Mouse (Mus musculus) hindbrain, embryonic 10.5 days (tissue): ENCODE measurements around the gene Zfp385a. TPM values are rescaled to one million over a fixed set of nuclear protein-coding genes. Genes with fewer than 3 reads are reported as not detected.
A peak's percentile ranks its signal among the peaks of the same experiment; 100 is the strongest.

Source experiments
- DNase-seq: peaks from one replicate; pipeline ENCODE4 v3.0.0-alpha.2; 2017; ENCODE audit warnings: low spot score
- H3K27ac ChIP-seq: fragments of 300-500 bp; sonication (generic); 2 replicates; pipeline ENCODE4 v1.5.1; 2016; ENCODE audit warnings: mild to moderate bottlenecking, moderate library complexity
- H3K27me3 ChIP-seq: fragments of 300-500 bp; sonication (generic); 2 replicates; pipeline ENCODE4 v1.6.1; 2016; ENCODE audit warnings: mild to moderate bottlenecking; ENCODE audit not compliant: poor library complexity, insufficient read depth, severe bottlenecking
- H3K36me3 ChIP-seq: fragments of 300-500 bp; sonication (generic); 2 replicates; pipeline ENCODE4 v1.6.1; 2016; ENCODE audit warnings: mild to moderate bottlenecking, moderate library complexity
- H3K4me1 ChIP-seq: fragments of 300-500 bp; sonication (generic); replicated peaks from 2 replicates; pipeline ENCODE4 v1.6.1; 2016; ENCODE audit warnings: mild to moderate bottlenecking
- H3K4me3 ChIP-seq: fragments of 300-500 bp; sonication (generic); 2 replicates; pipeline ENCODE4 v1.5.1; 2016; ENCODE audit warnings: mild to moderate bottlenecking, moderate library complexity
- H3K9me3 ChIP-seq: fragments of 300-500 bp; sonication (generic); 2 replicates; pipeline ENCODE4 v1.6.1; 2016; ENCODE audit warnings: mild to moderate bottlenecking, moderate library complexity
- WGBS: fragments of 180-500 bp; shearing (Covaris S2); methylation state at CpG from one replicate; pipeline ENCODE4 v1.1.7; 2016; 5-methylcytosine and 5-hydroxymethylcytosine counted together
- polyA plus RNA-seq: library from polyadenylated mRNA; unstranded; fragments of >200 nt; fragmentation: Nextera tagmentation; extraction: Ambion mirVana; gene quantifications from 2 replicates; pipeline ENCODE4 v1.2.1, GENCODE M21; 2016

Zfp385a gene
- polyA plus RNA-seq, 1 experiment from 2014 or later, result 26.3 TPM

- peaks cover 18% of the 10 kb centered on the region for H3K4me1 ChIP-seq
- H3K9me3 ChIP-seq, result no peaks in the 10 kb centered on the region
- H3K27me3 ChIP-seq, result peaks cover 6% of the 10 kb centered on the region; the same call in 1 of the 2 replicates
- WGBS, result 42% methylated on average over 2 of the region's 2 CpGs
- no peak overlapping the region for H3K27ac ChIP-seq
- DNase-seq, result no peak
- no peaks in the 10 kb centered on the region for H3K36me3 ChIP-seq
- no peak overlapping the region for H3K4me3 ChIP-seq
These were observed 31.3 kb upstream of the Zfp385a start for GRCm38 (mm10) chr15:103371208-103371607.

- Histone ChIP-seq H3K36me3 (no peaks in the 10 kb centered on the region), H3K4me3 (no peak overlapping the region), H3K27ac (no peak overlapping the region), H3K9me3 (no peaks in the 10 kb centered on the region), H3K27me3 (peaks cover 6% of the 10 kb centered on the region; the same call in 1 of the 2 replicates), H3K4me1 (peaks cover 26% of the 10 kb centered on the region)
- DNase-seq, result no peak
- WGBS, result 55% methylated on average over 4 of the region's 4 CpGs
These were observed 30.6 kb upstream of the Zfp385a start for GRCm38 (mm10) chr15:103370462-103370861.

- Histone ChIP-seq H3K27me3 (peaks cover 6% of the 10 kb centered on the region; the same call in 1 of the 2 replicates), H3K4me1 (peaks cover 39% of the 10 kb centered on the region), H3K4me3 (no peak overlapping the region), H3K9me3 (no peaks in the 10 kb centered on the region), H3K27ac (no peak overlapping the region), H3K36me3 (no peaks in the 10 kb centered on the region)
- 65% methylated on average over 1 of the region's 1 CpGs for WGBS
- DNase-seq, result no peak
These were observed 29.2 kb upstream of the Zfp385a start for GRCm38 (mm10) chr15:103369123-103369522.

GRCm38 (mm10) chr15:103368179-103368940 lies 28.5 kb upstream of the Zfp385a start:
- Histone ChIP-seq H3K27me3 (peaks cover 6% of the 10 kb centered on the region; the same call in 1 of the 2 replicates), H3K4me1 (peaks cover 42% of the 10 kb centered on the region), H3K36me3 (no peaks in the 10 kb centered on the region), H3K27ac (no peak overlapping the region), H3K9me3 (no peaks in the 10 kb centered on the region), H3K4me3 (no peak overlapping the region)
- DNase-seq, result no peak
- 80% methylated on average over 4 of the region's 4 CpGs for WGBS

- Histone ChIP-seq H3K4me1 (peaks cover 42% of the 10 kb centered on the region), H3K27me3 (peaks cover 6% of the 10 kb centered on the region; the same call in 1 of the 2 replicates), H3K36me3 (no peaks in the 10 kb centered on the region), H3K27ac (peak within 1 kb of the TSS; percentile 94), H3K9me3 (no peaks in the 10 kb centered on the region), H3K4me3 (peak within 1 kb of the TSS; percentile 89)
- no peak for DNase-seq
- under 1% methylated on average over 50 of the region's 51 CpGs for WGBS
These were observed 26.7 kb upstream of the Zfp385a start, which contains the start of gene Itga5 for GRCm38 (mm10) chr15:103366376-103367149. Gene Itga5 (minus strand): TSS chr15:103366763.

- H3K27ac ChIP-seq, result peak overlapping the region; percentile 94
- peak; percentile 69 for DNase-seq
These were observed 25.8 kb upstream of the Zfp385a start for GRCm38 (mm10) chr15:103365471-103366375.

GRCm38 (mm10) chr15:103364761-103365160 lies 24.9 kb upstream of the Zfp385a start:
- WGBS, result 59% methylated on average over 4 of the region's 4 CpGs
- no peak for DNase-seq
- Histone ChIP-seq H3K27me3 (peaks cover 6% of the 10 kb centered on the region; the same call in 1 of the 2 replicates), H3K9me3 (no peaks in the 10 kb centered on the region), H3K4me1 (peaks cover 41% of the 10 kb centered on the region), H3K4me3 (peak overlapping the region; percentile 89), H3K27ac (peak overlapping the region; percentile 94), H3K36me3 (no peaks in the 10 kb centered on the region)

More at GRCm38 (mm10) chr15:103365471-103366375, 25.8 kb upstream of the Zfp385a start:
- Histone ChIP-seq H3K4me3 (peak overlapping the region; percentile 89), H3K9me3 (no peaks in the 10 kb centered on the region), H3K36me3 (no peaks in the 10 kb centered on the region), H3K27me3 (peaks cover 6% of the 10 kb centered on the region; the same call in 1 of the 2 replicates), H3K4me1 (peaks cover 40% of the 10 kb centered on the region)
- under 1% methylated on average over 51 of the region's 51 CpGs for whole genome bisulfite sequencing

GRCm38 (mm10) chr15:103363809-103364208 lies 23.9 kb upstream of the Zfp385a start:
- H3K4me3 ChIP-seq, result no peak overlapping the region
- H3K4me1 ChIP-seq, result peaks cover 50% of the 10 kb centered on the region
- H3K27me3 ChIP-seq, result peaks cover 3% of the 10 kb centered on the region; the same call in 1 of the 2 replicates
- H3K36me3 ChIP-seq, result no peaks in the 10 kb centered on the region
- 68% methylated on average over 1 of the region's 1 CpGs for WGBS
- no peak overlapping the region for H3K27ac ChIP-seq
- DNase-seq, result no peak
- H3K9me3 ChIP-seq, result no peaks in the 10 kb centered on the region

GRCm38 (mm10) chr15:103362950-103363349 lies 23.1 kb upstream of the Zfp385a start:
- H3K36me3 ChIP-seq, result no peaks in the 10 kb centered on the region
- no peaks in the 10 kb centered on the region; the same call in 1 of the 2 replicates for H3K27me3 ChIP-seq
- 92% methylated on average over 3 of the region's 3 CpGs for WGBS
- H3K4me3 ChIP-seq, result no peak overlapping the region
- no peaks in the 10 kb centered on the region for H3K9me3 ChIP-seq
- no peak for DNase-seq
- H3K4me1 ChIP-seq, result peaks cover 57% of the 10 kb centered on the region
- no peak overlapping the region for H3K27ac ChIP-seq

- no peaks in the 10 kb centered on the region for H3K9me3 ChIP-seq
- no peaks in the 10 kb centered on the region; the same call in 1 of the 2 replicates for H3K27me3 ChIP-seq
- peaks cover 2% of the 10 kb centered on the region for H3K36me3 ChIP-seq
- H3K27ac ChIP-seq, result no peak overlapping the region
- DNase-seq, result no peak
- H3K4me3 ChIP-seq, result no peak overlapping the region
- peaks cover 54% of the 10 kb centered on the region for H3K4me1 ChIP-seq
- WGBS, result 93% methylated on average over 7 of the region's 7 CpGs
These were observed 22.4 kb upstream of the Zfp385a start for GRCm38 (mm10) chr15:103362333-103362732.

GRCm38 (mm10) chr15:103361269-103361668 lies 21.4 kb upstream of the Zfp385a start:
- DNase-seq, result no peak
- H3K27me3 ChIP-seq, result no peaks in the 10 kb centered on the region
- H3K4me3 ChIP-seq, result no peak overlapping the region
- 87% methylated on average over 1 of the region's 1 CpGs for WGBS
- peaks cover 44% of the 10 kb centered on the region for H3K4me1 ChIP-seq
- H3K27ac ChIP-seq, result no peak overlapping the region
- peaks cover 11% of the 10 kb centered on the region for H3K36me3 ChIP-seq
- H3K9me3 ChIP-seq, result no peaks in the 10 kb centered on the region
